Mouse (Mus musculus): ENCODE measurements around the gene Amz2. TPM values are rescaled to one million over a fixed set of nuclear protein-coding genes. Genes with fewer than 3 reads are reported as not detected.

Amz2 gene
- 10 to 100 TPM; 36.8 to 36.9 TPM for polyA plus RNA-seq (2017; shearing (Covaris generic))

GRCm38 (mm10) chr11:109425392-109426271, at the start of gene Amz2:
Gene Amz2, plus strand, starts transcription at chr11:109425946.

DNA sequence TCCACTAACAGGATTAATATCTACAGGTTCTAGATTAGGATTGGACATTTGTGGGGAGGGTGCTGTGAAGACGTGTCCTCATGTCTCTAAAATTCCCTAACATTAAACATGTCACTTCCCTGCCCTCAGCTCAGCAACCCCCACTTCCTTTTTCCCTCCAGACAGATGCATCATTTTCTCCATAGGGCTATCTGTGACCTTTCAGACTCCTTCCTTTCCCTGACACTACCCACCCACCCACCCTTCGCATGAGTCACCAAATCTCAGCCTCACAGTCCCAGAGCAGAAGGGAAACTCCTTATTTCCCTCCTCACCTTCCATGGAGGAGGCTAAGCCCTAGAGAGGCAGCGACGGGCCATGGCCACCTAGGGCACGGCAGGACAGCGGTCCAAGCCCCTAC, 12.1 kb upstream of the Amz2 start, which contains the start of gene 9930022D16Rik:
Gene 9930022D16Rik (plus strand): TSS at position 301 of the 400 bp plus-strand sequence.

GRCm38 (mm10) chr11:109473171-109474085, 47.7 kb downstream of the Amz2 start, which contains the start of the genes Arsg and Slc16a6:
Gene Arsg, plus strand, starts transcription at chr11:109473374.
Gene Slc16a6, minus strand, starts transcription at chr11:109473598.

Other genes with a start within 250 kb of the Amz2 start
- 1 to 10 TPM; 2.3 to 2.4 TPM for gene Rgs9, start 127.8 kb upstream of the Amz2 start, polyA plus RNA-seq (2017; shearing (Covaris generic))
- 10 to 100 TPM; 72.3 to 87.2 TPM for gene Gna13, start 63.1 kb upstream of the Amz2 start, polyA plus RNA-seq (2017; shearing (Covaris generic))
- gene 9930022D16Rik, start 12.0 kb upstream of the Amz2 start, polyA plus RNA-seq (2017; shearing (Covaris generic)): under 1 TPM in 1 of 2 experiments, not detected in 1; 0.19 TPM
- 1 to 10 TPM; 1.9 to 3.1 TPM for gene Arsg, start 47.4 kb downstream of the Amz2 start, polyA plus RNA-seq (2017; shearing (Covaris generic))
- 10 to 100 TPM; 19.0 to 29.3 TPM for gene Slc16a6, start 47.7 kb downstream of the Amz2 start, polyA plus RNA-seq (2017; shearing (Covaris generic))
- gene Wipi1, start 186.0 kb downstream of the Amz2 start, polyA plus RNA-seq (2017; shearing (Covaris generic)): 1 to 10 TPM in 1 of 2 experiments, under 1 TPM in 1; 0.09 to 1.2 TPM
- gene Prkar1a, start 223.5 kb downstream of the Amz2 start, polyA plus RNA-seq (2017; shearing (Covaris generic)): 100 to 1,000 TPM; 398 to 565 TPM